Mouse (Mus musculus): ENCODE results near the gene Aldh3b2.

DNA sequence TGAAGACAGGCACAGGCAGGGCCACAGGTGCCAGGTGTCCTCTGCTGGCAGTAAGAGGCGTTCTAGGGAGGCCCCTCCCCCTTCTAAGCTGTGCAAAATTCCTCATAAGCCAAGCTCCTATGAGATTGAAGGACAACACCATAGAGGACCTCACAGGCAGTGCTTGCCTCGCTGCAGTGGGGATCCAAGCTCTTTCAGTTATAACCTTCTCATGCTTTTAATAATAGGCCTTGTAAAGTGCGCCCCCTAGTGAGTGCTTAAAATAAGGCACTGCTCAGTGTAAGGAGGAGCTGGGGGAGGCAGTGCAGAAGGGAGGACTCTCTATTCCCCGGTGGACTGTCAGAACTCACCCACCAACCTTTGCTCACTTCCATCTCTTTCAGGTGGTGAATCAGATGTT, 8.2 kb downstream of the Aldh3b2 start:
- TF ChIP-seq CTCF (IDR thresholded peaks at IDR 0.05; ENCODE audit: low read depth, low read length) (peak; percentile 58), POLR2A (IDR thresholded peaks at IDR 0.05; ENCODE audit: extremely low read depth, insufficient read depth, low read length) (no peak)
